Mouse (Mus musculus): ENCODE measurements around the gene Sf3a2. TPM values are rescaled to one million over a fixed set of nuclear protein-coding genes. Genes with fewer than 3 reads are reported as not detected.
"Not testable (repeated sequence)": the region's sequence is repeated elsewhere in the genome, so short reads cannot be mapped to it uniquely, and the experiment has no call there.

Gene Sf3a2
- polyA plus RNA-seq, 1 experiment from 2014 or later, result 38.3 TPM

GRCm38 (mm10) chr10:80816303-80816702, 18.3 kb downstream of the Sf3a2 start:
- not testable (repeated sequence) for ATAC-seq (replicated peaks; ENCODE audit: insufficient number of reproducible peaks, insufficient read depth, low FRiP score, low read depth); H3K9me3 ChIP-seq (replicated peaks)
- WGBS, result 83% methylated on average over 3 of the region's 3 CpGs

GRCm38 (mm10) chr10:80817164-80817563, 19.2 kb downstream of the Sf3a2 start:
- no peaks in the 10 kb centered on the region for H3K36me3 ChIP-seq
- WGBS, result 64% methylated on average over 2 of the region's 2 CpGs
- H3K9ac ChIP-seq, result no peak overlapping the region
- H3K4me1 ChIP-seq (replicated peaks), result peaks cover 6% of the 10 kb centered on the region
- no peaks in the 10 kb centered on the region for H3K9me3 ChIP-seq (replicated peaks)
- H3K27me3 ChIP-seq, result no peaks in the 10 kb centered on the region
- ATAC-seq (replicated peaks; ENCODE audit: insufficient number of reproducible peaks, insufficient read depth, low FRiP score, low read depth), result no peak
- no peak overlapping the region for H3K27ac ChIP-seq
- H3K4me2 ChIP-seq, result no peak overlapping the region
- no peak overlapping the region for H3K4me3 ChIP-seq

More at GRCm38 (mm10) chr10:80816303-80816702, 18.3 kb downstream of the Sf3a2 start:
- not testable (repeated sequence) for H3K4me3 ChIP-seq; H3K36me3 ChIP-seq; H3K27me3 ChIP-seq; H3K9ac ChIP-seq; H3K27ac ChIP-seq; H3K4me1 ChIP-seq (replicated peaks); H3K4me2 ChIP-seq

GRCm38 (mm10) chr10:80817955-80818354, 20.0 kb downstream of the Sf3a2 start:
- H3K9me3 ChIP-seq (replicated peaks); H3K4me1 ChIP-seq (replicated peaks); H3K4me2 ChIP-seq; H3K4me3 ChIP-seq; ATAC-seq (replicated peaks; ENCODE audit: insufficient number of reproducible peaks, insufficient read depth, low FRiP score, low read depth); H3K9ac ChIP-seq; H3K36me3 ChIP-seq; H3K27me3 ChIP-seq; H3K27ac ChIP-seq: not testable (repeated sequence)
- 82% methylated on average over 7 of the region's 7 CpGs for WGBS

- H3K4me1 ChIP-seq (replicated peaks), result no peaks in the 10 kb centered on the region
- no peak overlapping the region for H3K4me2 ChIP-seq
- H3K9me3 ChIP-seq (replicated peaks), result no peaks in the 10 kb centered on the region
- no peak overlapping the region for H3K4me3 ChIP-seq
- no peak overlapping the region for H3K27ac ChIP-seq
- no peak for ATAC-seq (replicated peaks; ENCODE audit: insufficient number of reproducible peaks, insufficient read depth, low FRiP score, low read depth)
- WGBS, result 56% methylated on average over 6 of the region's 6 CpGs
- no peak overlapping the region for H3K9ac ChIP-seq
- H3K27me3 ChIP-seq, result no peaks in the 10 kb centered on the region
- H3K36me3 ChIP-seq, result no peaks in the 10 kb centered on the region
Measured at GRCm38 (mm10) chr10:80818599-80819281, 20.7 kb downstream of the Sf3a2 start.

- Histone ChIP-seq H3K9ac (no peak overlapping the region), H3K27ac (no peak overlapping the region), H3K4me1 (replicated peaks) (no peaks in the 10 kb centered on the region), H3K36me3 (no peaks in the 10 kb centered on the region), H3K4me2 (no peak overlapping the region), H3K9me3 (replicated peaks) (no peaks in the 10 kb centered on the region), H3K4me3 (no peak overlapping the region), H3K27me3 (no peaks in the 10 kb centered on the region)
- ATAC-seq (replicated peaks; ENCODE audit: insufficient number of reproducible peaks, insufficient read depth, low FRiP score, low read depth), result no peak
- 41% methylated on average over 3 of the region's 3 CpGs for WGBS
Measured at GRCm38 (mm10) chr10:80819406-80819805, 21.4 kb downstream of the Sf3a2 start.

- Histone ChIP-seq H3K4me2 (no peak overlapping the region), H3K9ac (no peak overlapping the region), H3K36me3 (no peaks in the 10 kb centered on the region), H3K4me3 (no peak overlapping the region), H3K9me3 (replicated peaks) (no peaks in the 10 kb centered on the region), H3K27me3 (no peaks in the 10 kb centered on the region), H3K4me1 (replicated peaks) (0 out of 2 replicates have a peak, but pooled peaks cover 3% of the 10 kb centered on the region), H3K27ac (no peak overlapping the region)
- ATAC-seq (replicated peaks; ENCODE audit: insufficient number of reproducible peaks, insufficient read depth, low FRiP score, low read depth), result no peak
- 38% methylated on average over 2 of the region's 2 CpGs for WGBS
Measured at GRCm38 (mm10) chr10:80821991-80822390, 24.0 kb downstream of the Sf3a2 start.

GRCm38 (mm10) chr10:80822528-80822927, 24.5 kb downstream of the Sf3a2 start:
- no peak overlapping the region for H3K9ac ChIP-seq
- H3K9me3 ChIP-seq (replicated peaks), result no peaks in the 10 kb centered on the region
- ATAC-seq (replicated peaks; ENCODE audit: insufficient number of reproducible peaks, insufficient read depth, low FRiP score, low read depth), result no peak

GRCm38 (mm10) chr10:80823316-80823715, 25.3 kb downstream of the Sf3a2 start:
- WGBS, result 89% methylated on average over 1 of the region's 1 CpGs
- no peak overlapping the region for H3K4me3 ChIP-seq
- 0 out of 2 replicates have a peak overlapping the region, but pooled peaks have one; percentile 18 for H3K27ac ChIP-seq
- H3K4me1 ChIP-seq (replicated peaks), result peaks cover 13% of the 10 kb centered on the region
- H3K9me3 ChIP-seq (replicated peaks), result no peaks in the 10 kb centered on the region
- no peaks in the 10 kb centered on the region for H3K36me3 ChIP-seq
- no peaks in the 10 kb centered on the region for H3K27me3 ChIP-seq
- H3K9ac ChIP-seq, result no peak overlapping the region
- no peak for ATAC-seq (replicated peaks; ENCODE audit: insufficient number of reproducible peaks, insufficient read depth, low FRiP score, low read depth)
- H3K4me2 ChIP-seq, result no peak overlapping the region

More at GRCm38 (mm10) chr10:80822528-80822927, 24.5 kb downstream of the Sf3a2 start:
- Histone ChIP-seq H3K4me1 (replicated peaks) (peaks cover 5% of the 10 kb centered on the region), H3K4me2 (no peak overlapping the region), H3K4me3 (no peak overlapping the region), H3K36me3 (no peaks in the 10 kb centered on the region), H3K27me3 (no peaks in the 10 kb centered on the region), H3K27ac (no peak overlapping the region)
- 80% methylated on average over 5 of the region's 5 CpGs for WGBS

- Histone ChIP-seq H3K9ac (no peak overlapping the region), H3K9me3 (replicated peaks) (no peaks in the 10 kb centered on the region), H3K4me1 (replicated peaks) (peaks cover 16% of the 10 kb centered on the region), H3K4me3 (no peak overlapping the region), H3K4me2 (no peak overlapping the region), H3K36me3 (peaks cover under 1% of the 10 kb centered on the region; the same call in 1 of the 2 replicates), H3K27me3 (no peaks in the 10 kb centered on the region), H3K27ac (0 out of 2 replicates have a peak overlapping the region, but pooled peaks have one; percentile 18)
- 55% methylated on average over 8 of the region's 8 CpGs for WGBS
- ATAC-seq (replicated peaks; ENCODE audit: insufficient number of reproducible peaks, insufficient read depth, low FRiP score, low read depth), result no peak
Measured at GRCm38 (mm10) chr10:80823847-80824643, 26.0 kb downstream of the Sf3a2 start.

- H3K4me1 ChIP-seq (replicated peaks), result peaks cover 24% of the 10 kb centered on the region
- WGBS, result 66% methylated on average over 2 of the region's 2 CpGs
- H3K9me3 ChIP-seq (replicated peaks), result no peaks in the 10 kb centered on the region
- H3K9ac ChIP-seq, result no peak overlapping the region
- H3K4me2 ChIP-seq, result no peak overlapping the region
- no peak overlapping the region for H3K27ac ChIP-seq
- no peaks in the 10 kb centered on the region for H3K27me3 ChIP-seq
- H3K36me3 ChIP-seq, result peaks cover 8% of the 10 kb centered on the region
- no peak overlapping the region for H3K4me3 ChIP-seq
- ATAC-seq (replicated peaks; ENCODE audit: insufficient number of reproducible peaks, insufficient read depth, low FRiP score, low read depth), result no peak
Measured at GRCm38 (mm10) chr10:80824827-80825226, 26.8 kb downstream of the Sf3a2 start.

GRCm38 (mm10) chr10:80826151-80827062, 28.4 kb downstream of the Sf3a2 start, which contains the start of gene Oaz1:
TSS of gene Oaz1 (plus strand) at chr10:80826656.
- H3K4me3 ChIP-seq, result peak within 1 kb of the TSS; percentile 82
- H3K4me1 ChIP-seq (replicated peaks), result peaks cover 39% of the 10 kb centered on the region
- H3K27me3 ChIP-seq, result no peaks in the 10 kb centered on the region
- peak within 1 kb of the TSS; percentile 90 for H3K9ac ChIP-seq
- H3K4me2 ChIP-seq, result peak within 1 kb of the TSS; percentile 93
- H3K36me3 ChIP-seq, result peaks cover 19% of the 10 kb centered on the region
- peak within 1 kb of the TSS; percentile 94 for H3K27ac ChIP-seq
- WGBS, result under 1% methylated on average over 78 of the region's 82 CpGs
- ATAC-seq (replicated peaks; ENCODE audit: insufficient number of reproducible peaks, insufficient read depth, low FRiP score, low read depth), result peak; percentile 98
- H3K9me3 ChIP-seq (replicated peaks), result no peaks in the 10 kb centered on the region
